Mouse (Mus musculus) T-helper 17 cell (primary cell): ENCODE measurements around the gene Gamt.

ENCODE experiments used
- in situ Hi-C, 2 experiments: fragments of 300-600 bp; cut with MboI, MseI; formaldehyde crosslinking; loops; 1 replicate in 1 of 2; 2 replicates in 1 of 2; pipeline ENCODE4 v1.15.1; 2025; ENCODE audit warnings: high pct_unique_total_duplicates in 2 of 2

Gamt gene

GRCm38 (mm10) chr10:80285222-80286070, 24.6 kb upstream of the Gamt start:
- in situ Hi-C loops: no loop called here

DNA sequence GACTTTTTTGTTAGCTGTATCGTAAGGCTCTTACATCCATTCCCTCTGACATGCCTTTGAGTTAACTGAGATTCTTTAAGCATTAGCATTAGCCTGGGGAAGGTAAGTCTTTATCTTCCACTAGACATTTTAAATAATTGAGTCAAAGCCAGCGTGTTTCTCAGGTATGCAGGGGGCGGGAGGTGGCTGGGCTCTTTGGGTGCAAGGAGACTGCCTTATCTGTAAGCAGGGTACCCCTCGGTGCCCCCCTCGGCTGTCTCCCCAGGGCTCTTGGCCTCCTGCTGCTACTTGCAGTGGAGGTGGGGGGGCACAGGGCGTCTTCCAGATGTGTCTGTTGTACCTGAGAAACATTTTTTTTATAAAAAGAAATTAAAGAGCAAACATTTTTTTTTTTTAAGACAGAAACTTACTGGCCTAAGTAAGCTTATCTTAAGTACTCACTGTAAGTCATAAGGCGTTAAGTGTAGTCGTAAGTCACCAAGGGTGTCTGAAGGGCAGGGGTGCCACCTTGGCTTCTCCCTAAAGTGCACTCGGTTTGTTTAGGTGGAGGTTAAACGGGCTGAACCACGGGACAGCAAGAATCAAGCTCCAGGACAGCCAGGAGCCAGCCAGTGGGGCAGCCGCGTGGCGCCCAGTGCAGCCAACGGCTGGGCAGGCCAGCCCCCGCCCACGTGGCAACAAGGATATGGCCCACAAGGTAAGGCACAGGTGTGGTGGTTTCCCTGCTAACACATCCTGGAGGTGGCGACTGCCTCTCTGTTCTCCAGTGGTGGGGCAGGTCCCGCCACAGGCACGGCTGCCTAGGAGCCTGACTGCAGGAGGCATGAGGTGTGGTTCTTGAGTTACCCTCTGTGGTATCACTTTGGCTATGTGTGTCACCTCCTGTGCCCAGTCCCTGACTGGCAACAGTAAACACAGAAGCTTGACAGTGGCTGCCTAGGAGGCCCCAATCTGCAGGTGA, 21.9 kb upstream of the Gamt start:
- in situ Hi-C loops: no loop called here

GRCm38 (mm10) chr10:80281921-80282371, 21.1 kb upstream of the Gamt start:
- in situ Hi-C loops: no loop called here

DNA sequence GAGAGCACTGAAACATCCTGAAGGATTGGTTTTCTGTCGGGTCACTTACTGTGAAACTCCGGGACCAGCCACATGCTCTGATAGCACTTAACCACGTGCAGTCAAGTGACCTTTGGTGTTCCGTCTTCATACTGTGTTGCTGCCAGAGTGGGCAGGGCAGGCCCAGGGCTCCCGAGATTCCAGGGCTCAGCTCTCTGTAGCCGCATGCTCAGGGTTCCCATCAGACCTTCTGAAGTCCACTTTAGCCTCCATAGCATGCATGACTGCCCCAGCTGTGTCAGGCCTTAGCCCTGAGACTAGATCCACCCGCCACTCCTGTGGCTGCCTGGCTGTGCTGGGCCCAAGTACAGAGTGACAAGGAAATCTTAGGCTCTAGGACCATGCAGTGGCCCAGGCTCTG, 20.5 kb upstream of the Gamt start:
- in situ Hi-C loops: no loop called here

DNA sequence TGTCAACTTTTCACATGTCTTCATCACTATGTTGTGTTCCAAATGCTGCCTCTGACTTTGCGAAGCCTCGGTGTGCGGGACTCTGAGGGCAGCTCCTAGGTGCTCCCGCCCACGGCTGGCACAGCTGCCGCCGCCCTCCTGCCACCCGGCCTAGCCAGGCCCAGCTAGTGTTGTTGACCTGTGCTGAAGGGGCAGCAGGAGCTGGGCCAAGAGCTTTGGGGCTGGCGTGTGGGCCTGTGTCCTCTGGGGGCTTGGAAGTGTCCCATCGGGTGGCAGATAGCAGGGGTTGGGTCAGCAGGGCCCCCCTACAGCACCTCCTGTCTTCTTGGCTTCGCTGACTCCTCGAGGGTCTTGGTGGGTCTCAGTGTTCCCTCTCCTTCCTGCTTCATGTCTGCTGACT, 18.5 kb upstream of the Gamt start:
- in situ Hi-C loops: no loop called here

DNA sequence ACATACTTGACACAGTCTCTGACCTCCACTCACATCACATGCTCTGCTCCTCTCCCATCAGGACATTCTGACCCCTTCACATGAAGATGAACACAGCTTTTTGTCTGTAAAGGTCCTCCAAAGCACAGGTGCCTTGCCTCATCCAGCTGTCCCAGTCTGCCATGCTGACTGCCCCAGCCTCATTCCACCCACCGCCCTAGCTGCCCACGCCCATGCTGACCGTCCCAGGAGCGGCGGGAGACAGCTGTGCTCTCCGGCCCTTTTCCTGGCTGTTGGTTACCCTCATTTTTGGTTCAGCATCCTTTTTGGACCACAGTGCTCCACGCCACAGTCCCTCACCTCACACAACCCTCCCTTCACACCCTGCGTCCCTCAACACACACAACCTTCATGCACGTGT, 17.6 kb upstream of the Gamt start:
- in situ Hi-C loops: no loop called here

GRCm38 (mm10) chr10:80276238-80276637, 15.4 kb upstream of the Gamt start:
- in situ Hi-C loops: no loop called here

GRCm38 (mm10) chr10:80273847-80274246, 13.0 kb upstream of the Gamt start:
- in situ Hi-C loops: no loop called here

DNA sequence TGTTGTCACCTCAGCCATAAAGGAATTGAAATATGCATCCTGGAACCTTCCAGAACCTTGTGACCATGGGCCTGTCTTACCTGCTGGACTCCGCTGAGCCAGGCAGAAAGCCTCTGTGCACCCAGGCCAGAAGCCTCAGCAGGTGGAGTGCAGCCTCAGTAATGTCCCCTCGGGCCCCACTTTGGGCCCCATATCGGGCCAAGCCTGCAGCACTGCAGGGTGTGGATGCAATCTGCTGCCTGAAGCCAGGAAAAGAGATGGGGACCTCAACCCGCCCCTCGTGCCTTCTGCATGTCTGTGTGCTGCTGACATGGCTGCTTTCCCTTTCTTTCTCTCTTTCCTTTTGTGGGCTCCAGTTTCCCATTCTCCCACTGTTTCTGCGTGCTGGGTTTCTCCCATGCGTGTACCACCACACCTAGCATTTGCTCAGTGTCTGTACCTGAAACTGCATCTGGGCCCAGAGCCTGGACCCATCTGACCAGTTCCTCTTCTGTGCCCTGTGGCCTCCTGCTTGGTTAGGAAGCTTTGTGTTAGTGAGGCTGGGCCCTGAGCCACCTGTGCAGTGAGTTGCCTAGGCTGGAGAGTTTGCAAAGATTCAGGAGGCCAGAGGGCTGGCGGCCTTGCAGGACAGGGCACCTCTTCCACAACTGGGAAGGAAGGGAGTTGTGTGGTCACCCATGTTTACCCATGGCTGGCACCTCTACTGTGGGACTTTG, 11.2 kb upstream of the Gamt start:
- in situ Hi-C loops: no loop called here

GRCm38 (mm10) chr10:80271186-80271843, 10.5 kb upstream of the Gamt start:
- in situ Hi-C loops: no loop called here

GRCm38 (mm10) chr10:80270734-80271181, 9.9 kb upstream of the Gamt start:
- in situ Hi-C loops: no loop called here

GRCm38 (mm10) chr10:80270099-80270498, 9.3 kb upstream of the Gamt start:
- in situ Hi-C loops: no loop called here

DNA sequence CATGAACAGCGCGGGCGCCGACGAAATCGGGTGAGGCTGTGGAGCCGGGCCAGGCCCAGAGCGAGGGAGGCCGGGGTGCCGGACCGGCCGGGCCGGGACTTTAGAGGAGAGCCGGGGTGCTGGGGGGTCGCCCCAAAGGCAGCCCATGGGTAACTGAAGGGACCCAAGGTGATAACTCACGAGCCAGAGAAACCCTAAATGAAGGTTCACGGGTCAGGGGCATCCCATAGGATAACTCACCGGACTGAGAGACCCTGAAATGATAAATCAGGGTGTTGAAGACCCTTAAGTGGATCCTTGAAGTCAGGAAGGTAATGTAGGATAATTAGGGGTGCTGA, 4.3 kb upstream of the Gamt start:
- in situ Hi-C loops: no loop called here

DNA sequence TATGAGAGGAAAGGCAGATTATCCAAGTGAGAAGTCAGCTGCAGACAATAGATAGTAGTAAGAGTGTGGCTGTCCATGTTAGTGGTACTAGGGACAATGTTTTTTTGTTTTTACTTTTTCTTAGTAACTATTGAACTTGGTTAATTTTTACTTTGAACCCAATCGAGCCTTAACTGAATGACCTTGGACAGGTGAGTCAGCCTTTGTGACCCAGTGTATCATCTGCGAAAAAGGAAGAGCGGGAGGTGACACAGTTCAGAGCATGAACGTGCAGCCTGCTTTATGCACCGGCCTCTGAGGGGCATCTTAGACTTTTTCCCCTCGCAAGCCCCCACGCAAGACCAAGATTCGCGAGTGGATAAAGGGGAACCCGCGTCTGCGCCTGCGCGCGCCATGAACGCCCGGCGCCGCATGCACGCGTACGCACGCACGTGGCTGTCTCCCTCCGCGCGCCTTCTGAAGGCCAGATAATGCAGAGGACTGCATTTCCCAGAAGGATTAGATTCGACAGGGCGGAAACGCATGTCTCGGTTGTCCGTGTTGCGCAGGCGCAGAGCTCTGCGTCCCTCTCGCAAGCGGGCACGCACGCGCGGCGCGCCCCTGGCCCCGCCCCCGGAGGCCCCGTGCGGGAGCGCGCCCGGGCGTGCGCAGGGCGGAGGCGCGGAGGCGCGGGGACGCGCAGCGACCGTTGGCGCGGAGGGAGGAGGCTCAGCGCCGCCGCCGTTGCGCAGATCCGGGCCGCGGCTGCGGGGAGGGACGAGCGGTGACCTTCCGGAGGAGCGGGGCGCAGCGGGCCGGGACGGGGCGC, 3.7 kb upstream of the Gamt start:
- in situ Hi-C loops: no loop called here

DNA sequence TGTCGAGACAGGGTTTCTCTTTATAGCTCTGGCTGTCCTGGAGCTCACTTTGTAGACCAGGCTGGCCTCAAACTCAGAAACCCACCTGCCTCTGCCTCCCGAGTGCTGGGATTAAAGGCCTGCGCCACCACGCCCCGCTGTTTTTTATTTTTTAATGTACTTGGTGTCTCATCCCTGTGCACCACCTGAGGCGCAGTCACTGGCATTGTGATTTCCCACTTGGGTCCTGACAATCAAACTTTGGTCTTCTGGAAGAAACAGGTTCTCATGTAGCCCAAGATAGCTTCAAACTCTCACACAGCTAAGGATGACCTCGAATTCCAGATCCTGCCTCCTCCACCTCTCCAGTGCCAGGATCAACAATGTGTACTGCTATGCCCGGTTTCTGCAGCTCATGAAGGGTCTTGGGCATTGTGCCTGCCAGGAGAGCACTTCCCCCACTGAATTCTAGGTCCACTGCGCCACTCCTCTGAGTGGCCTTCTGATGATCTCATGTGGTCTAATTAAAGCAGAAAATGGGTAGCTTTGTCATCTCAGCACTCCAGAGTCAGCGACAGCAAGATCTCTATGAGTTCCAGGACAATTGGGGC, 2.1 kb upstream of the Gamt start:
- in situ Hi-C loops: no loop called here

- in situ Hi-C loops: no loop called here
Measured at GRCm38 (mm10) chr10:80262169-80262568, 1.4 kb upstream of the Gamt start.

DNA sequence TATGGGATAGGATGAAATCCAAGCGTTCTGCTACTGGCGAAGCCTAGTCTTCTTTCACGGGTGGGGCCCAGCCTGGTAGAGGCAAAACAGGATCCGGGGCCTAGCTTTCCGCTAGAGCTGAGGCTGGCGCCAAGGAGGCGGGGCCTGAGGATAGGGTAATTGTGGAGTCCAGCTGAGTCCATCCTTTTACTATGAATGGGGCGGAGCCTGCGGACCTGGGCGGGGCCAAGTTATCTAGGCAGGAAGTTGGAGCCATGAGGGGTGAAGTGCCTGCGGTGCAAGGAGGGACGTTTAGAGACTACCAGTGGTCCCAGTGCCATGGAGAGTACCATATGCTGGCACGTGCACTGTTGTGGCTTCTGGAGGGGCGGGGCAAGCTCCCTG, 765 bp upstream of the Gamt start:
- in situ Hi-C loops: no loop called here

- in situ Hi-C loops: no loop called here
Measured at GRCm38 (mm10) chr10:80259861-80260641, 761 bp downstream of the Gamt start.

DNA sequence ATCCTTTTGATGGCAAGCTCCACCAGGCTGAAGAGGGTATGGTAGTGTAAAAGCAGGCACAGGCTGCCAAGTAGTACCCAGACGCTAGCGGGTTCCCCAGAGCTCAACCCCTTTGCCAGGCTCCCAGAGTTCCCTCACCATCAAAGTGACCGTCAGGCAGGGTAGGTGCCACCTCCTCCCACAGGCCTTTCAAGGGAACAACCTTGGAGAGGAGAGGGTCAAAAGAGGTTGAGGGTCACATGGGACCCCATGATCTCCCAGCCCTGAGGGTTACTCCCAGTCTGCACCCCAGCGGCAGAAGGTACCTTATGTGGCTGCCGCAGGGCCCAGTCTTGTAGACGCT, 1.4 kb downstream of the Gamt start:
- in situ Hi-C loops: no loop called here
